17 mouse cellular contexts compared by ENCODE assay signal in genomic region chr17:56331256-56331655, GRCm38 (mm10). TPM values are rescaled to one million over a fixed set of nuclear protein-coding genes. Genes with fewer than 3 reads are reported as not detected.
DNase-seq lines count a peak whose midpoint lies in the region; ATAC-seq and TF ChIP-seq lines count a peak whose summit lies in the region.
"Had no signal": no experiment of that assay in that cellular context is flagged by ENCODE, and none has a peak within 500 bp of the region (broad histone marks: within the 10 kb centered on the region; RNA-seq: fewer than 3 reads in every experiment).

No protein-coding gene starts in this region.

- in situ Hi-C loops in Patski (cut with MboI; ENCODE audit: low pct_unique_long_range_greater_than_20kb), result no loop called here

- TF ChIP-seq CTCF in Patski (IDR thresholded peaks at IDR 0.05), result no peak
- no peak for TF ChIP-seq CTCF in liver, postnatal 0 days (IDR thresholded peaks at IDR 0.05; ENCODE audit: low read depth)

- ATAC-seq in hindbrain, embryonic 14.5 days (ENCODE audit: low FRiP score), result no peak
- ATAC-seq in hindbrain, embryonic 11.5 days (ENCODE audit: low FRiP score), result no peak
- ATAC-seq in Patski, result peak; percentile 50
- ATAC-seq in embryonic facial prominence, embryonic 14.5 days (ENCODE audit: low read depth), result no peak
- ATAC-seq in liver, postnatal 0 days, result no peak
- ATAC-seq: activated CD4-positive, CD25-positive, alpha-beta regulatory T cell, adult 4 months; forebrain, embryonic 14.5 days; lung, postnatal 0 days had no signal

- 0 out of 2 replicates have a peak, but pooled peaks cover 4% of the 10 kb centered on the region for H3K36me3 ChIP-seq in hindbrain, embryonic 14.5 days (replicated peaks; ENCODE audit: control insufficient read depth, insufficient read depth)
- H3K36me3 ChIP-seq in hindbrain, embryonic 11.5 days (ENCODE audit: control insufficient read depth, insufficient read depth, low read length), result no peaks in the 10 kb centered on the region
- H3K36me3 ChIP-seq in embryonic facial prominence, embryonic 14.5 days (ENCODE audit: control insufficient read depth, insufficient read depth, low read length), result no peaks in the 10 kb centered on the region
- no peaks in the 10 kb centered on the region for H3K36me3 ChIP-seq in liver, postnatal 0 days (replicated peaks; ENCODE audit: insufficient read depth, low read length)

- POLR2A ChIA-PET in Patski (lab: Charles Lee), result no interaction called here

- H3K9ac ChIP-seq in hindbrain, embryonic 14.5 days, result 0 out of 2 replicates have a peak overlapping the region, but pooled peaks have one; percentile 5
- H3K9ac ChIP-seq in hindbrain, embryonic 11.5 days (ENCODE audit: low read depth, low read length), result no peak overlapping the region
- 0 out of 2 replicates have a peak overlapping the region, but pooled peaks have one; percentile 35 for H3K9ac ChIP-seq in embryonic facial prominence, embryonic 14.5 days (ENCODE audit: low read depth, low read length)
- H3K9ac ChIP-seq in liver, postnatal 0 days (replicated peaks), result no peak overlapping the region

- peaks cover 21% of the 10 kb centered on the region for H3K4me1 ChIP-seq in hindbrain, embryonic 14.5 days (replicated peaks; ENCODE audit: control insufficient read depth, insufficient read depth, low read length)
- peaks cover 6% of the 10 kb centered on the region for H3K4me1 ChIP-seq in hindbrain, embryonic 11.5 days (replicated peaks; ENCODE audit: control insufficient read depth, insufficient read depth, low read length)
- peaks cover 16% of the 10 kb centered on the region for H3K4me1 ChIP-seq in embryonic facial prominence, embryonic 14.5 days (ENCODE audit: control insufficient read depth, insufficient read depth, low read length)
- H3K4me1 ChIP-seq in liver, postnatal 0 days (ENCODE audit: insufficient read depth), result peaks cover 46% of the 10 kb centered on the region

- no peak overlapping the region for H3K27ac ChIP-seq in hindbrain, embryonic 14.5 days
- H3K27ac ChIP-seq in hindbrain, embryonic 11.5 days (ENCODE audit: low read depth, low read length), result no peak overlapping the region
- H3K27ac ChIP-seq in embryonic facial prominence, embryonic 14.5 days (replicated peaks; ENCODE audit: low read depth, low read length), result no peak overlapping the region
- no peak overlapping the region for H3K27ac ChIP-seq in liver, postnatal 0 days (ENCODE audit: low read depth)
- H3K27ac ChIP-seq: limb, embryonic 13.5 days had no signal

- no peaks in the 10 kb centered on the region for H3K27me3 ChIP-seq in hindbrain, embryonic 14.5 days (ENCODE audit: control insufficient read depth, insufficient read depth, low read length)
- no peaks in the 10 kb centered on the region for H3K27me3 ChIP-seq in hindbrain, embryonic 11.5 days (ENCODE audit: control insufficient read depth, insufficient read depth, low read length)
- no peaks in the 10 kb centered on the region for H3K27me3 ChIP-seq in Patski
- no peaks in the 10 kb centered on the region for H3K27me3 ChIP-seq in embryonic facial prominence, embryonic 14.5 days (replicated peaks; ENCODE audit: control insufficient read depth, insufficient read depth, low read length)
- H3K27me3 ChIP-seq in liver, postnatal 0 days (ENCODE audit: insufficient read depth, low read length), result no peaks in the 10 kb centered on the region
- H3K27me3 ChIP-seq: limb, embryonic 13.5 days had no signal

- DNase-seq in hindbrain, embryonic 14.5 days (ENCODE audit: low spot score), result no peak
- DNase-seq in hindbrain, embryonic 11.5 days (ENCODE audit: low spot score), result no peak
- DNase-seq in Patski (ENCODE audit: low read depth, low spot score), result no peak
- DNase-seq in embryonic facial prominence, embryonic 14.5 days (ENCODE audit: low spot score), result no peak
- peak; percentile 33 for DNase-seq in heart, postnatal 36 days
- DNase-seq in liver, postnatal 0 days, result no peak
- DNase-seq in lung, adult 18-20 months, result no peak
- DNase-seq: cerebellum, adult 18-20 months; kidney, adult 11 months; midbrain, embryonic 14.5 days; spleen, adult 18-20 months; thymus, postnatal 36 days had no signal

- no peak overlapping the region for H3K4me2 ChIP-seq in hindbrain, embryonic 14.5 days (replicated peaks)
- H3K4me2 ChIP-seq in hindbrain, embryonic 11.5 days (replicated peaks; ENCODE audit: low read depth, low read length), result no peak overlapping the region
- H3K4me2 ChIP-seq in embryonic facial prominence, embryonic 14.5 days (ENCODE audit: low read depth, low read length), result no peak overlapping the region
- no peak overlapping the region for H3K4me2 ChIP-seq in liver, postnatal 0 days (ENCODE audit: low read depth, low read length)
- H3K4me2 ChIP-seq: limb, embryonic 13.5 days had no signal

- TF ChIP-seq EP300 in liver, postnatal 0 days (IDR thresholded peaks at IDR 0.05; ENCODE audit: low read depth), result no peak

- intact Hi-C loops in heart, postnatal 36 days (cut with DNase I), result no loop called here

- H3K9me3 ChIP-seq in hindbrain, embryonic 14.5 days (ENCODE audit: control insufficient read depth, low read length), result no peaks in the 10 kb centered on the region
- no peaks in the 10 kb centered on the region for H3K9me3 ChIP-seq in hindbrain, embryonic 11.5 days (ENCODE audit: control insufficient read depth, low read length)
- no peaks in the 10 kb centered on the region for H3K9me3 ChIP-seq in embryonic facial prominence, embryonic 14.5 days (ENCODE audit: control insufficient read depth, low read length)
- no peaks in the 10 kb centered on the region for H3K9me3 ChIP-seq in liver, postnatal 0 days (ENCODE audit: low read length)
- H3K9me3 ChIP-seq: limb, embryonic 13.5 days had no signal

- H3K4me3 ChIP-seq in hindbrain, embryonic 14.5 days (replicated peaks; ENCODE audit: low read length), result no peak overlapping the region
- no peak overlapping the region for H3K4me3 ChIP-seq in hindbrain, embryonic 11.5 days (ENCODE audit: low read depth, low read length)
- H3K4me3 ChIP-seq in embryonic facial prominence, embryonic 14.5 days (ENCODE audit: low read depth, low read length), result no peak overlapping the region
- H3K4me3 ChIP-seq in liver, postnatal 0 days (ENCODE audit: low read depth, low read length), result no peak overlapping the region
- H3K4me3 ChIP-seq: limb, embryonic 13.5 days had no signal

- CTCF ChIA-PET in Patski (lab: Charles Lee), result interaction anchor here (0.9 to 2.4 kb wide), 7 partner anchors 8 to 39 kb away, joined by 3 to 11 read pairs (median 4); no protein-coding TSS in a partner anchor

RNA-seq across cellular contexts. Expression of gene Kdm4b, which starts 5.4 kb away (rescaled TPM):
- 62.2 and 64.3 TPM in 2 replicates for polyA plus RNA-seq in hindbrain, embryonic 14.5 days (2014; fragmentation: Nextera tagmentation; extraction: Ambion mirVana)
- polyA plus RNA-seq in hindbrain, embryonic 11.5 days (2014; fragmentation: Nextera tagmentation; extraction: Ambion mirVana), result 33.7 and 39.0 TPM in 2 replicates
- polyA plus RNA-seq in Patski (2021), result 29.1 TPM
- 29.1 and 32.3 TPM in 2 replicates for polyA plus RNA-seq in embryonic facial prominence, embryonic 14.5 days (2014; fragmentation: Nextera tagmentation; extraction: Ambion mirVana)
- total RNA-seq in heart, postnatal 36 days (2021), result 10 to 100 TPM; 38.0 to 40.9 TPM
- polyA plus RNA-seq in liver, postnatal 0 days (2015; fragmentation: Nextera tagmentation; extraction: Ambion mirVana), result 5.0 and 5.8 TPM in 2 replicates

RNA-seq across cellular contexts. Expression of gene Uhrf1, which starts 28.1 kb away (rescaled TPM):
- 14.1 and 15.9 TPM in 2 replicates for polyA plus RNA-seq in hindbrain, embryonic 14.5 days (2014; fragmentation: Nextera tagmentation; extraction: Ambion mirVana)
- polyA plus RNA-seq in hindbrain, embryonic 11.5 days (2014; fragmentation: Nextera tagmentation; extraction: Ambion mirVana), result 77.7 and 95.9 TPM in 2 replicates
- 44.3 TPM for polyA plus RNA-seq in Patski (2021)
- 74.8 and 90.9 TPM in 2 replicates for polyA plus RNA-seq in embryonic facial prominence, embryonic 14.5 days (2014; fragmentation: Nextera tagmentation; extraction: Ambion mirVana)
- 1 to 10 TPM; 2.8 to 3.3 TPM for total RNA-seq in heart, postnatal 36 days (2021)
- 37.8 and 43.5 TPM in 2 replicates for polyA plus RNA-seq in liver, postnatal 0 days (2015; fragmentation: Nextera tagmentation; extraction: Ambion mirVana)

RNA-seq across cellular contexts. Expression of gene Arrdc5, which starts 31.2 kb away (rescaled TPM):
- polyA plus RNA-seq in hindbrain, embryonic 14.5 days (2014; fragmentation: Nextera tagmentation; extraction: Ambion mirVana), result not detected in 2 replicates
- not detected in 2 replicates for polyA plus RNA-seq in hindbrain, embryonic 11.5 days (2014; fragmentation: Nextera tagmentation; extraction: Ambion mirVana)
- not detected for polyA plus RNA-seq in Patski (2021)
- polyA plus RNA-seq in embryonic facial prominence, embryonic 14.5 days (2014; fragmentation: Nextera tagmentation; extraction: Ambion mirVana), result not detected in 2 replicates
- total RNA-seq in heart, postnatal 36 days (2021), result not detected
- polyA plus RNA-seq in liver, postnatal 0 days (2015; fragmentation: Nextera tagmentation; extraction: Ambion mirVana), result not detected in 2 replicates
- polyA plus RNA-seq: activated CD4-positive, CD25-positive, alpha-beta regulatory T cell, adult 4 months; forebrain, embryonic 14.5 days; heart, embryonic 14.5 days; limb, embryonic 13.5 days; lung, postnatal 0 days; midbrain, embryonic 14.5 days had no signal

RNA-seq across cellular contexts. Expression of gene Plin3, which starts 38.6 kb away (rescaled TPM):
- polyA plus RNA-seq in hindbrain, embryonic 14.5 days (2014; fragmentation: Nextera tagmentation; extraction: Ambion mirVana), result 13.9 and 16.4 TPM in 2 replicates
- 25.0 and 26.2 TPM in 2 replicates for polyA plus RNA-seq in hindbrain, embryonic 11.5 days (2014; fragmentation: Nextera tagmentation; extraction: Ambion mirVana)
- polyA plus RNA-seq in Patski (2021), result 82.5 TPM
- polyA plus RNA-seq in embryonic facial prominence, embryonic 14.5 days (2014; fragmentation: Nextera tagmentation; extraction: Ambion mirVana), result 76.9 and 88.4 TPM in 2 replicates
- total RNA-seq in heart, postnatal 36 days (2021), result 100 to 1,000 TPM; 183 to 206 TPM
- polyA plus RNA-seq in liver, postnatal 0 days (2015; fragmentation: Nextera tagmentation; extraction: Ambion mirVana), result 25.8 and 26.8 TPM in 2 replicates

RNA-seq across cellular contexts. Expression of gene Ticam1, which starts 54.7 kb away (rescaled TPM):
- 1.4 and 1.5 TPM in 2 replicates for polyA plus RNA-seq in hindbrain, embryonic 14.5 days (2014; fragmentation: Nextera tagmentation; extraction: Ambion mirVana)
- polyA plus RNA-seq in hindbrain, embryonic 11.5 days (2014; fragmentation: Nextera tagmentation; extraction: Ambion mirVana), result 2.1 and 2.7 TPM in 2 replicates
- 23.9 TPM for polyA plus RNA-seq in Patski (2021)
- 6.9 and 8.1 TPM in 2 replicates for polyA plus RNA-seq in embryonic facial prominence, embryonic 14.5 days (2014; fragmentation: Nextera tagmentation; extraction: Ambion mirVana)
- total RNA-seq in heart, postnatal 36 days (2021), result 1 to 10 TPM; 8.7 to 8.8 TPM
- polyA plus RNA-seq in liver, postnatal 0 days (2015; fragmentation: Nextera tagmentation; extraction: Ambion mirVana), result 2.6 and 3.1 TPM in 2 replicates

Comparison
In these comparisons a context has a peak if more than half of its experiments do, and no peak if none do; other contexts are left out.
1. H3K9ac ChIP-seq: peak in hindbrain, embryonic 14.5 days (single experiment) and embryonic facial prominence, embryonic 14.5 days (single experiment); none in hindbrain, embryonic 11.5 days (single experiment) and liver, postnatal 0 days (single experiment).
2. DNase-seq: peak in heart, postnatal 36 days (2 of 2); none in hindbrain, embryonic 14.5 days (single experiment), hindbrain, embryonic 11.5 days (single experiment), Patski (single experiment), embryonic facial prominence, embryonic 14.5 days (single experiment), liver, postnatal 0 days (single experiment) and lung, adult 18-20 months (0 of 2).